Mouse (Mus musculus) heart, embryonic 16.5 days (tissue): ENCODE data around the gene Abcb1a. TPM values are rescaled to one million over a fixed set of nuclear protein-coding genes. Genes with fewer than 3 reads are reported as not detected.

Experiments
- ATAC-seq: fragments of 200-750 bp; cut with Nextera tagmentation; replicated peaks from 2 replicates; pipeline ENCODE4 v1.8.0; 2017; ENCODE audit warnings: moderate number of reproducible peaks; ENCODE audit not compliant: insufficient read depth, low FRiP score; ENCODE audit errors: extremely low read depth
- H3K27ac ChIP-seq: fragments of 300-500 bp; sonication (generic); 2 replicates; pipeline ENCODE4 v1.5.1; 2014; ENCODE audit warnings: mild to moderate bottlenecking, low read length, control low read depth, moderate library complexity
- H3K27me3 ChIP-seq: fragments of 300-500 bp; sonication (generic); 2 replicates; pipeline ENCODE4 v1.6.1; 2014; ENCODE audit warnings: low read length, mixed read lengths; ENCODE audit not compliant: control insufficient read depth, insufficient read depth
- H3K36me3 ChIP-seq: fragments of 300-500 bp; sonication (generic); 2 replicates; pipeline ENCODE4 v1.6.1; 2014; ENCODE audit not compliant: control insufficient read depth, insufficient read depth
- H3K4me1 ChIP-seq: fragments of 300-500 bp; sonication (generic); 2 replicates; pipeline ENCODE4 v1.6.1; 2014; ENCODE audit warnings: low read length, mixed read lengths; ENCODE audit not compliant: control insufficient read depth, insufficient read depth
- H3K4me2 ChIP-seq: fragments of 300-500 bp; sonication (generic); 2 replicates; pipeline ENCODE4 v1.6.1; 2014; ENCODE audit warnings: low read depth, mild to moderate bottlenecking, control low read depth, low read length
- H3K4me3 ChIP-seq: fragments of 300-500 bp; sonication (generic); 2 replicates; pipeline ENCODE4 v1.5.1; 2014; ENCODE audit warnings: mild to moderate bottlenecking, control low read depth, low read length
- H3K9ac ChIP-seq: fragments of 300-500 bp; sonication (generic); 2 replicates; pipeline ENCODE4 v1.6.1; 2014; ENCODE audit warnings: low read length, control low read depth
- H3K9me3 ChIP-seq: fragments of 300-500 bp; sonication (generic); replicated peaks from 2 replicates; pipeline ENCODE4 v1.6.1; 2016; ENCODE audit warnings: low read length; ENCODE audit not compliant: control insufficient read depth
- WGBS: fragments of 180-500 bp; shearing (Covaris S2); extraction: QIAGEN DNeasy Blood & Tissue Kit; methylation state at CpG from one replicate; pipeline ENCODE4 v1.1.7; 2014; 5-methylcytosine and 5-hydroxymethylcytosine counted together
- polyA plus RNA-seq: library from polyadenylated mRNA; unstranded; fragments of >200 nt; fragmentation: Nextera tagmentation; extraction: Ambion mirVana; gene quantifications from 2 replicates; pipeline ENCODE4 v1.2.1, GENCODE M21; 2015

The Abcb1a gene
- polyA plus RNA-seq, 1 experiment from 2014 or later = 1.1 TPM

GRCm38 (mm10) chr5:8660738-8661151 is 868 bp downstream of the Abcb1a start:
- no peak for ATAC-seq
- no peaks in the 10 kb centered on the region for H3K36me3 ChIP-seq
- peaks cover 8% of the 10 kb centered on the region; the same call in 1 of the 2 replicates for H3K4me1 ChIP-seq
- H3K4me2 ChIP-seq = peak overlapping the region; percentile 94
- 75% methylated on average over 10 of the region's 10 CpGs for WGBS
- no peaks in the 10 kb centered on the region for H3K9me3 ChIP-seq
- peak overlapping the region; percentile 59 for H3K4me3 ChIP-seq
- H3K27me3 ChIP-seq = no peaks in the 10 kb centered on the region
- no peak overlapping the region for H3K27ac ChIP-seq
- peak overlapping the region; percentile 63; the same call in 1 of the 2 replicates for H3K9ac ChIP-seq

DNA sequence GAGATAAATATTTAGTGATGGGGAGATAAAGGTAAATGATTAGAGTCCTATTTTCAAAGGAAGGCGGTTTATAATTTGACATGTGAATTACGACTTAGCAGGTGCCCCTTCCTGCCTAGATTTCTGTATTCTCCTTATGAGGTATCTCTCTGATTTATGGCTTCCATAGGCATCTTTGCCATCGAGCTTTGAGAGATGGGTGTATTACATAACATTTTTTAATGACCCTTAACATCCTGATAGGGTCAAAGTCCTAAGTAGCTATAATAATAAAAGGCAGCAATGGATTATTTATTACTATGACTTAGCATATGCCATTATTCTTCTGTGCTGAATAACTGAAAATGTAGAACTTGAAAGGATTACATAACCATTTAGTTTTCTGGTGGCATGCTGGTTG is 4.8 kb downstream of the Abcb1a start:
- Histone ChIP-seq H3K27me3 (no peaks in the 10 kb centered on the region), H3K4me3 (no peak overlapping the region), H3K36me3 (no peaks in the 10 kb centered on the region), H3K4me2 (no peak overlapping the region), H3K9ac (no peak overlapping the region), H3K27ac (no peak overlapping the region), H3K4me1 (peaks cover 6% of the 10 kb centered on the region; the same call in 1 of the 2 replicates), H3K9me3 (no peaks in the 10 kb centered on the region)
- no peak for ATAC-seq
- 62% methylated on average over 3 of the region's 3 CpGs for WGBS

DNA sequence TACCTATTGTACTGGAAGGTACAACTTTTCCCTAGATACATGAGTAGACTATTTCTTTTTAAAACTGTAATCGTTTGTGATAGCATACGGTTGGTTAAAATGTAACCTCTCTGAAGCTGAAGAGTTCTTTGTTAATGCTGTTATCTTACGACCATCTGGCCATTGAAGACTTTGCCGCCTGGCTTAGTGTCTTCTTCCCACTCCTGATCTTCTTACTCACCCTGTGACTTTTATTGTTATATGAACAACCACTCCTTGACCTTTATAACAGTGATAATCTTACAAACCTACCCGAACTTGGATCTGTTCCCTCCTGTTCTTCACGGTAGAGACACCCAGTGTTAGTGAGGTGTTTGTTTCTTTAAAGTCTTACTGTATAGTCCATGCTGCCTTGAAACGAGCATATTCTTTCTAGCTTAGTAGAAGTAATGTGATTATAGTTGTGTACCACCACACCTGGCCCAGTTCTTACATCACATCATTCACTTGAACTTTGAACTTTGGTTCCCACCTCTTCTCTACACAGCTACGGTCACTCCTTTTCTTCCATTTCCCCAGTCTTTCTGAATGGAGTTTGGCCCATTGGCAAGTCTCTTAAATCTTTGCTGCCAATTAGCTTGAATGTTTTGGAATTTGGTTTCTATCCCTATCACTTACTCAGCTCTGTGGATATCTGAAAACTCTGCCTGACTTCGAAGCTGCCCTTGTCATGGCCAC is 8.0 kb downstream of the Abcb1a start:
- Histone ChIP-seq H3K27me3 (no peaks in the 10 kb centered on the region), H3K4me3 (no peak overlapping the region), H3K9ac (no peak overlapping the region), H3K9me3 (no peaks in the 10 kb centered on the region), H3K27ac (no peak overlapping the region), H3K4me1 (no peaks in the 10 kb centered on the region), H3K36me3 (no peaks in the 10 kb centered on the region), H3K4me2 (no peak overlapping the region)
- 74% methylated on average over 9 of the region's 9 CpGs for WGBS
- no peak for ATAC-seq

DNA sequence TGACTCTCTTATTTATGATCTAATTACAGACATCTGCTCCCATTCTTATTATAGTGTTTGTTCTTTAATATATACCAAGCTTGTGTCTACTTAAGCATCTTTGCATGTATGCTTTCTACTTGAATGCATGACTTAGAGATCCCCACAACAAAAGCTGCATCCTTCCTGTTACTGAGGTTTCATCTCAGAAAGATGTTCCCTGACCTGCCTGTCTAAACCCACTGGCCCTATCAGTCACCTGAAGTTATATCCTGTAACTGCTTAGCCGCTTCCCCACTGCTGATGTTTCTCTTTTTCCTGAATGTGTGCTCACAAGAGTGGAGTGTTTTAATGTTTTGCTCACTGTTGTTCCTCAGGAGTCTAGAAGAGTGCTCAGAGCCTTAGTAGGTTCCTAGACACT is 9.7 kb downstream of the Abcb1a start:
- H3K27me3 ChIP-seq = no peaks in the 10 kb centered on the region
- ATAC-seq = no peak
- no peak overlapping the region for H3K27ac ChIP-seq
- no peak overlapping the region for H3K9ac ChIP-seq
- H3K4me2 ChIP-seq = no peak overlapping the region
- H3K4me1 ChIP-seq = no peaks in the 10 kb centered on the region
- WGBS = 87% methylated on average over 1 of the region's 1 CpGs
- no peaks in the 10 kb centered on the region for H3K36me3 ChIP-seq
- no peaks in the 10 kb centered on the region for H3K9me3 ChIP-seq
- no peak overlapping the region for H3K4me3 ChIP-seq

GRCm38 (mm10) chr5:8675262-8675951 is 15.5 kb downstream of the Abcb1a start:
- no peak for ATAC-seq
- 73% methylated on average over 6 of the region's 6 CpGs for WGBS
- H3K9me3 ChIP-seq = no peaks in the 10 kb centered on the region

DNA sequence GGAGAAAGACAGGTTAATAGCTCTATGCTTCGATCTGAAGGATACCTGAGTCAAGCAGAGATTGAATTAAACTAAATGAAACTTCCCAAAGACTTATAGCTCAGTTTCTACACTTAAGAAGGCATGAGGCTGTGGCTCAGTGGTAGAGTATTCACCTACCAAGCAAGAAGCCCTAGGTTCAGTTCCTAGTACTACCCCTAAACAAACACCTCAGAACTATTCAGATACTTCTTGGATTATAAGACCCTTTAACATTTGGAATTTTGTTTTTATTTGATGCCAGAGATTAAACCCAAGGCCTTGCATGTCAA is 16.0 kb downstream of the Abcb1a start:
- H3K9ac ChIP-seq = no peak overlapping the region
- no peaks in the 10 kb centered on the region for H3K36me3 ChIP-seq
- ATAC-seq = no peak
- no peaks in the 10 kb centered on the region for H3K9me3 ChIP-seq
- no peak overlapping the region for H3K4me3 ChIP-seq
- no peaks in the 10 kb centered on the region for H3K4me1 ChIP-seq
- no peak overlapping the region for H3K4me2 ChIP-seq
- peak overlapping the region; percentile 46 for H3K27ac ChIP-seq
- no peaks in the 10 kb centered on the region for H3K27me3 ChIP-seq
- WGBS = 71% methylated on average over 1 of the region's 1 CpGs

More at GRCm38 (mm10) chr5:8675262-8675951, 15.5 kb downstream of the Abcb1a start:
- Histone ChIP-seq H3K4me3 (no peak overlapping the region), H3K27ac (no peak overlapping the region), H3K4me1 (no peaks in the 10 kb centered on the region), H3K36me3 (no peaks in the 10 kb centered on the region), H3K9ac (no peak overlapping the region), H3K27me3 (no peaks in the 10 kb centered on the region), H3K4me2 (no peak overlapping the region)

DNA sequence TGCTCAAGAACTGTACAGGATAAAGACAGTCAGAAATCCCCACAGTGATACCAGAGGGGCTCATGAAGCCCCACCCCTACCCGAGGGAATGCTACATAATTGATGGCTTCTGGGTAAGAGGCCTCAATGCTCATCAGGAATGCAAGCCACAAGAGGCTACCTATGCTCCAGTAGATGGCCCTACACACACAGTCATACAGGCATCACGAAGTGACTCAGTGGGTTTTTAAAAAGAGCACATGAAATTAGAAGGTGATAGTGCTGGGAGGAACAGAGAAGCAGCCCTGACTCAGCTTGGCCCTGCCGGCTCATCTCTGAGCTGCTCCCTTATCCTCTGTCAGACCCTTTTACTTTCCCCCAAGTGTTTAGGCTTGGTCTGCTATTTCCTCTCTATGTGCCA is 21.3 kb downstream of the Abcb1a start:
- Histone ChIP-seq H3K27me3 (no peaks in the 10 kb centered on the region), H3K4me2 (no peak overlapping the region), H3K27ac (no peak overlapping the region), H3K4me3 (no peak overlapping the region), H3K36me3 (no peaks in the 10 kb centered on the region), H3K4me1 (no peaks in the 10 kb centered on the region), H3K9me3 (no peaks in the 10 kb centered on the region), H3K9ac (no peak overlapping the region)
- ATAC-seq = no peak
- WGBS = 41% methylated on average over 3 of the region's 3 CpGs

DNA sequence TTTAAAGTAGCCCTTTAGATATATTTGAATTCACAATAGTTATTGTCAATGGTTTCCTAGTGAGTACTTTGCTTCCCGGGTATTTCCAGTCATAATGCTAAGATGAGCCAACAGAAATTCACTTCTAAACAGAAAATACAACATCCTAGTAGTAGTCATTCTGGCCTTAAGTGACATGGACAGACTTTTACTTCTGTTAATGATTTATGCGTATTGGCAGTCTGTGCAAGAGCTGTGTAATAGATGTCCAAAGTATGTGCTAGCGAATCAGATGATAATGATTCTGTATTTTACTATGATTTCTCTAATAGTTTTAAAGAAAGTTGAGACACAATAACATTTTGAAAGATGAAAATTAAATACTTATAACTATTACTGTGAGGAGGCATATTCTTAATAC is 23.8 kb downstream of the Abcb1a start:
- Histone ChIP-seq H3K4me3 (no peak overlapping the region), H3K9ac (no peak overlapping the region), H3K36me3 (no peaks in the 10 kb centered on the region), H3K27me3 (no peaks in the 10 kb centered on the region), H3K4me1 (no peaks in the 10 kb centered on the region), H3K4me2 (no peak overlapping the region), H3K27ac (no peak overlapping the region), H3K9me3 (no peaks in the 10 kb centered on the region)
- 79% methylated on average over 3 of the region's 3 CpGs for WGBS
- no peak for ATAC-seq

DNA sequence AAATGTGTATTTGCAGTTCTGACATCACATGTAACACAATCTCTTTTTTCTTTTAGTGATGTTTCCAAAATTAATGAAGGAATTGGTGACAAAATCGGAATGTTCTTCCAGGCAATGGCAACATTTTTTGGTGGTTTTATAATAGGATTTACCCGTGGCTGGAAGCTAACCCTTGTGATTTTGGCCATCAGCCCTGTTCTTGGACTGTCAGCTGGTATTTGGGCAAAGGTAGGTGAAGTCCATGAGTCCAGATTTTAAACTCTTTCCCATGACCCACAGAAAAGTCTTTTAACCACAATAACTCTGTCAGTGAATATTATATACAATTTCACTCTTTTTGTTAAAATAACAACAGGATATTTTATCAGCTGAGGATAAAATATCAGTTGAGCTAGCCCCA is 26.2 kb downstream of the Abcb1a start:
- Histone ChIP-seq H3K4me1 (no peaks in the 10 kb centered on the region), H3K36me3 (no peaks in the 10 kb centered on the region), H3K27ac (no peak overlapping the region), H3K4me3 (no peak overlapping the region), H3K9ac (no peak overlapping the region), H3K4me2 (no peak overlapping the region), H3K9me3 (no peaks in the 10 kb centered on the region), H3K27me3 (no peaks in the 10 kb centered on the region)
- 65% methylated on average over 2 of the region's 2 CpGs for WGBS
- ATAC-seq = no peak
